Mouse (Mus musculus): ENCODE results near the gene Fam19a3.
A peak's percentile ranks its signal among the peaks of the same experiment; 100 is the strongest.

Fam19a3 gene

GRCm38 (mm10) chr3:104758869-104759268, 22.8 kb downstream of the Fam19a3 start:
- DNase-seq = no peak

DNA sequence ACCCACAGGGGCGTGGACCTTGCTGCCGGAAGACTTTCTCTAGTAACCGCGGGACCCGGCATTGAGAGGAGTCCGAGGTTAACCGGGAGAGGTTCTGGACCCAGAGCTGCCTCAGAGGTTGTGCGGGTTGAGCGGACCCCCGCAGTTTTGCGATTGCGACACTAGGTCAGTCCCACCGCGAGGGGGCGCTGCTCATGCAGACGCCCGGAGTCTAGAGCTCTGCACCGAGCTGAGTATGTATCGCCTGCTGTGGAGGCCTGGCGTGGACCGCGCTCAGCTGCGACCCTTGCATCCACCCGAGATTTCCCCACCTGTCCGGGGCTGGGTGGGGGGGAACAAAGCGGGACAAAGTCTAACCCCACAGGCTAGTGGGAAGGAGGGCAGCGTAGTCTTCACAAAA, 23.2 kb downstream of the Fam19a3 start:
- DNase-seq = peak; percentile 77

DNA sequence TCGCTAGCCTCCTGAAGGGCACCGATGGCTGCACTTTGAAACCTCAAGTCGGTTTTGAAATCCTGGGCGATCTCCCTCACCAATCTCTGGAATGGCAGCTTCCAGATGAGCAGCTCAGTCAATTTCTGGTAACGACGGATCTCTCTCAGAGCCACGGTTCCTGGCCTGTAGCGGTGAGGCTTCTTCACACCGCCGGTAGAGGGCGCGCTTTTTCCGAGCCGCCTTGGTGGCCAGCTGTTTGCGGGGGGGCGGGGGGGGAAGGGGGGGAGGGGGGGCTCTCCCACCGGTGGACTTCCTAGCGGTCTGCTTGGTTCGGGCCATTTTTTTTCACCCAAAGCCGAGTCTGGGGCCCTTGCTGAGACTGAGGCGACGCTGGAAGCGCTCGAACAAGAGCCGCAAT, 28.8 kb downstream of the Fam19a3 start:
- DNase-seq = peak; percentile 28

GRCm38 (mm10) chr3:104743864-104744263, 37.8 kb downstream of the Fam19a3 start:
- DNase-seq = no peak

GRCm38 (mm10) chr3:104743161-104743560, 38.5 kb downstream of the Fam19a3 start:
- DNase-seq = no peak

DNA sequence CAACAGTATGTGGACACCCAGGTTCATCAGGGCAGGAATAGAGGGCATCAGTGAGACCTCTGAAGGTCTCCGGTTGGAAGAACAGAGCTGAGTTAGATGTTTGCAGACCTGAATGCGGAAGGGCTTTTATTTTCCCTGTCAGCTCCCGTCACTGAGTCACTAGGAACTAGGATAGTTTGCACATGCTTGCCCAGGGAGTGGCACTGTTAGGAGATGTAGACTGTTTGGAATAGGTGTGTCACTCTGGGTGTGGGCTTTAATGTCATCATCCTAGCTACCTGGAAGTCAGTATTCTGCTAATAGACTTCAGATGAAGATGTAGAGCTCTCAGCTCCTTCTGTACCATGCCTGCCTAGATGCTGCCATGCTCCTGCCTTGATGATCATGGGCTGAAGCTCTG, 39.7 kb downstream of the Fam19a3 start:
- no peak for DNase-seq

DNA sequence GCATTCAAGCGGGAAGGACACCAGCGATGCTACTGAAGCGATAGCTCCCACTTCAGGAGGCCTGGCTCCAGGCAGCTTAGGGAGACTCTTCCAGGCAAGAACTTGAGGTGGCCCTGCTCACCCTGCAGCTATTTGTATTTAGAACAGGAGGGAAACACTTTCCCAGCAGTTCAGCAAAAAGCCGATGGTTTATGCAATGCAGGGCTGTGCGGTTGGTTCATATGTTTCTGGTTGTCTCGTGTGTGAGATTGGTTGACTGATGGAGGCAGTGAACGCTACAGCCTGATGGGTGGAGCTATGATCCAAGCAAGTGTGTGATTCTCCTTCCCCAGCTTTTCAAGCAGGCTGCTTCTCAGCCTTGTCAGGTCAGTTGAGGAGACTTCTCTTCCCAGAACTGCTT, 47.0 kb downstream of the Fam19a3 start:
- DNase-seq = no peak

DNA sequence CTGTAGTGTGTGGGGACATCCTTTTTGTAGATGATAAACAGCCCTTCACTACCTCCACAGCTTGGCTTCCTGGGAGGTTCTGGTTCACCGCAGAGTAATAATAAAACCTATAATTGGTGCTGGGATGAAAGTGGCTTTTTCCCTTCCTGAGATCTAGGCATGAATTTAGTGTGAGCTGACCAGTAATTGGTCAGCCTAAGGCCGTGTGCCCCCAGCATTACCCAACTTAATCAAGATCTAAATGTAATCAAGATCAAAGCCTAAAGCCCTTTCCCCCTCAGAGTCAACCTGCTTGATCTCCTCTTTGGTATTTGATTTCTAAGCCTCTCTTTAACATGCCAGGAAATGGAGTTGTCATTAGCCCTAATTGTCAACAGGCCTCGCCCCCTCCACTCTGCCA, 48.7 kb downstream of the Fam19a3 start:
- DNase-seq = no peak

DNA sequence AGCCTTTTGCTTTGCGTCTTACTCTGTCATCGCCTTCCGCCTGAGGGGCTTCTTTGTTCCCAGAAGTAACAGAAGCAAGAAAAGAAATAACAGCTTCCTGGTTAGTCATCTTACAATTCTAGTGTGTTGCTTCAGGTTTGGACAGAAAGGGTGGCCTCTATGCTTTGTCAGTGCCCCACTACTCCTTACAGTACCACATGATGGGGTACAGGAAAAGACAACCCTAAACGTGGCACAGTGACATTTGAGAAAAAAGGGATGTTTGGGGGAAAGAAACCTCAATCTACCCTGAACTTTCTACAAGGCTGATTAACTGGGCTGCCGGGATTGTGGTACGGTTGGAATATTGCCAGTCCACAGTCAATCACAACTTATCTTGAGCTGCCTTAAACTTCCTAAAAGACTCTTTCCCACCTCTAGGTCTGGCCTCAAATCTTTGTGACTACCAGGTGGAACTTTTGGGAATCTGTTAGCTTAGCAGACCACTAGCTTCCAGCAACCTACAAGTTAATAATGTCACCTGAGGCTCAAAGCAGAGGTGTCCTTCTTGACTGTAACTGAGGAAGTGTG, 52.3 kb downstream of the Fam19a3 start:
- DNase-seq = no peak
